Mouse (Mus musculus): ENCODE data around the gene Ccl25. TPM values are rescaled to one million over a fixed set of nuclear protein-coding genes. Genes with fewer than 3 reads are reported as not detected.
A peak's percentile ranks its signal among the peaks of the same experiment; 100 is the strongest.

Ccl25 gene
- polyA plus RNA-seq, 1 experiment, result 1.6 TPM

- Histone ChIP-seq H3K4me1 (ENCODE audit: control insufficient read depth, insufficient read depth, insufficient read length) (no peaks in the 10 kb centered on the region), H3K4me3 (ENCODE audit: extremely low read depth, insufficient read depth, insufficient read length) (no peak overlapping the region), H3K27ac (ENCODE audit: insufficient read depth, low read length) (no peak overlapping the region), H3K36me3 (ENCODE audit: control insufficient read depth, insufficient read depth, low read length) (no peaks in the 10 kb centered on the region), H3K27me3 (ENCODE audit: control insufficient read depth, insufficient read depth, low read length) (no peaks in the 10 kb centered on the region)
- no peak for TF ChIP-seq CTCF (IDR thresholded peaks at IDR 0.05; ENCODE audit: extremely low read depth, insufficient read depth, insufficient read length, insufficient replicate concordance)
- TF ChIP-seq POLR2A (IDR thresholded peaks at IDR 0.05; ENCODE audit: low read depth, low read length), result no peak
- 93% methylated on average over 3 of the region's 3 CpGs for WGBS
- DNase-seq (ENCODE audit: low read depth in 1 of 2, low spot score in 2 of 2), result no peak
Measured at GRCm38 (mm10) chr8:4366189-4366588, 41.2 kb downstream of the Ccl25 start.

GRCm38 (mm10) chr8:4367808-4368207, 42.8 kb downstream of the Ccl25 start:
- no peak overlapping the region for H3K4me3 ChIP-seq (ENCODE audit: extremely low read depth, insufficient read depth, insufficient read length)
- no peaks in the 10 kb centered on the region for H3K27me3 ChIP-seq (ENCODE audit: control insufficient read depth, insufficient read depth, low read length)
- TF ChIP-seq POLR2A (IDR thresholded peaks at IDR 0.05; ENCODE audit: low read depth, low read length) (no peak), CTCF (IDR thresholded peaks at IDR 0.05; ENCODE audit: extremely low read depth, insufficient read depth, insufficient read length, insufficient replicate concordance) (no peak)
- H3K36me3 ChIP-seq (ENCODE audit: control insufficient read depth, insufficient read depth, low read length), result no peaks in the 10 kb centered on the region
- DNase-seq (ENCODE audit: low read depth in 1 of 2, low spot score in 2 of 2), result no peak
- H3K4me1 ChIP-seq (ENCODE audit: control insufficient read depth, insufficient read depth, insufficient read length), result no peaks in the 10 kb centered on the region
- no peak overlapping the region for H3K27ac ChIP-seq (ENCODE audit: insufficient read depth, low read length)
- 86% methylated on average over 11 of the region's 11 CpGs for WGBS

- Histone ChIP-seq H3K4me1 (ENCODE audit: control insufficient read depth, insufficient read depth, insufficient read length) (no peaks in the 10 kb centered on the region), H3K4me3 (ENCODE audit: extremely low read depth, insufficient read depth, insufficient read length) (no peak overlapping the region), H3K27me3 (ENCODE audit: control insufficient read depth, insufficient read depth, low read length) (no peaks in the 10 kb centered on the region), H3K36me3 (ENCODE audit: control insufficient read depth, insufficient read depth, low read length) (no peaks in the 10 kb centered on the region), H3K27ac (ENCODE audit: insufficient read depth, low read length) (no peak overlapping the region)
- DNase-seq (ENCODE audit: low read depth in 1 of 2, low spot score in 2 of 2), result no peak
- 84% methylated on average over 4 of the region's 4 CpGs for WGBS
- TF ChIP-seq POLR2A (IDR thresholded peaks at IDR 0.05; ENCODE audit: low read depth, low read length) (no peak), CTCF (IDR thresholded peaks at IDR 0.05; ENCODE audit: extremely low read depth, insufficient read depth, insufficient read length, insufficient replicate concordance) (no peak)
Measured at GRCm38 (mm10) chr8:4368470-4368869, 43.5 kb downstream of the Ccl25 start.

- WGBS, result 40% methylated on average over 2 of the region's 2 CpGs
- Histone ChIP-seq H3K4me1 (ENCODE audit: control insufficient read depth, insufficient read depth, insufficient read length) (no peaks in the 10 kb centered on the region), H3K27me3 (ENCODE audit: control insufficient read depth, insufficient read depth, low read length) (no peaks in the 10 kb centered on the region), H3K4me3 (ENCODE audit: extremely low read depth, insufficient read depth, insufficient read length) (no peak overlapping the region), H3K36me3 (ENCODE audit: control insufficient read depth, insufficient read depth, low read length) (no peaks in the 10 kb centered on the region), H3K27ac (ENCODE audit: insufficient read depth, low read length) (no peak overlapping the region)
- peak; percentile 57; the same call in 1 of the 2 replicates for TF ChIP-seq CTCF (IDR thresholded peaks at IDR 0.05; ENCODE audit: extremely low read depth, insufficient read depth, insufficient read length, insufficient replicate concordance)
- TF ChIP-seq POLR2A (IDR thresholded peaks at IDR 0.05; ENCODE audit: low read depth, low read length), result no peak
- peak; percentile 47 to 48 for DNase-seq (ENCODE audit: low read depth in 1 of 2, low spot score in 2 of 2)
Measured at GRCm38 (mm10) chr8:4370078-4370477, 45.1 kb downstream of the Ccl25 start.

GRCm38 (mm10) chr8:4372657-4373056, 47.6 kb downstream of the Ccl25 start:
- H3K4me3 ChIP-seq (ENCODE audit: extremely low read depth, insufficient read depth, insufficient read length), result no peak overlapping the region
- DNase-seq (ENCODE audit: low read depth in 1 of 2, low spot score in 2 of 2), result no peak
- H3K27ac ChIP-seq (ENCODE audit: insufficient read depth, low read length), result no peak overlapping the region
- H3K27me3 ChIP-seq (ENCODE audit: control insufficient read depth, insufficient read depth, low read length), result no peaks in the 10 kb centered on the region
- no peaks in the 10 kb centered on the region for H3K36me3 ChIP-seq (ENCODE audit: control insufficient read depth, insufficient read depth, low read length)
- WGBS, result 81% methylated on average over 2 of the region's 2 CpGs
- H3K4me1 ChIP-seq (ENCODE audit: control insufficient read depth, insufficient read depth, insufficient read length), result no peaks in the 10 kb centered on the region
- TF ChIP-seq CTCF (IDR thresholded peaks at IDR 0.05; ENCODE audit: extremely low read depth, insufficient read depth, insufficient read length, insufficient replicate concordance) (no peak), POLR2A (IDR thresholded peaks at IDR 0.05; ENCODE audit: low read depth, low read length) (no peak)

DNA sequence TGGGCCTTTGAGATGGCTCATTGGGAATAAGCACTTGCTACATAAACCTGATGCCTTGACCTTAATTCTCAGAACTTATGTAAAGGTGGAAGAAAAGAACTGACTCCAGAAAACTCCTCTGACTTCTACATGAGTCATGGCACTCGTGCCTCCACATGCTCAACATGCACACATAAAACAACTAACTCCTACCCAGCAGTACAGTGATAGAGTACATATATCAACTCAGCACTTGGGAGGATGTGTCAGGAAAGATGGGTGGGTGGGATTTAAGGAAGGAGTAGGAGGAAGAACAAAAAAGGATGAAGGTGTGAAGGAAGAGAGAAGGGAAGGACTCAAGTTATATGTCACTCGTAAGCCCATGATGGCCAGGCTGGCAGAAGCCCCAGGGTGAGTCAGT, 76.4 kb downstream of the Ccl25 start:
- TF ChIP-seq POLR2A (IDR thresholded peaks at IDR 0.05; ENCODE audit: low read depth, low read length), result no peak
- no peak for TF ChIP-seq CTCF (IDR thresholded peaks at IDR 0.05; ENCODE audit: extremely low read depth, insufficient read depth, insufficient read length, insufficient replicate concordance)
- WGBS, result 80% methylated on average over 2 of the region's 2 CpGs
- no peak overlapping the region for H3K4me3 ChIP-seq (ENCODE audit: extremely low read depth, insufficient read depth, insufficient read length)
- H3K27ac ChIP-seq (ENCODE audit: insufficient read depth, low read length), result no peak overlapping the region
- H3K27me3 ChIP-seq (ENCODE audit: control insufficient read depth, insufficient read depth, low read length), result peaks cover 2% of the 10 kb centered on the region; the same call in 1 of the 2 replicates
- H3K4me1 ChIP-seq (ENCODE audit: control insufficient read depth, insufficient read depth, insufficient read length), result no peaks in the 10 kb centered on the region
- no peak for DNase-seq (ENCODE audit: low read depth in 1 of 2, low spot score in 2 of 2)
- H3K36me3 ChIP-seq (ENCODE audit: control insufficient read depth, insufficient read depth, low read length), result no peaks in the 10 kb centered on the region

DNA sequence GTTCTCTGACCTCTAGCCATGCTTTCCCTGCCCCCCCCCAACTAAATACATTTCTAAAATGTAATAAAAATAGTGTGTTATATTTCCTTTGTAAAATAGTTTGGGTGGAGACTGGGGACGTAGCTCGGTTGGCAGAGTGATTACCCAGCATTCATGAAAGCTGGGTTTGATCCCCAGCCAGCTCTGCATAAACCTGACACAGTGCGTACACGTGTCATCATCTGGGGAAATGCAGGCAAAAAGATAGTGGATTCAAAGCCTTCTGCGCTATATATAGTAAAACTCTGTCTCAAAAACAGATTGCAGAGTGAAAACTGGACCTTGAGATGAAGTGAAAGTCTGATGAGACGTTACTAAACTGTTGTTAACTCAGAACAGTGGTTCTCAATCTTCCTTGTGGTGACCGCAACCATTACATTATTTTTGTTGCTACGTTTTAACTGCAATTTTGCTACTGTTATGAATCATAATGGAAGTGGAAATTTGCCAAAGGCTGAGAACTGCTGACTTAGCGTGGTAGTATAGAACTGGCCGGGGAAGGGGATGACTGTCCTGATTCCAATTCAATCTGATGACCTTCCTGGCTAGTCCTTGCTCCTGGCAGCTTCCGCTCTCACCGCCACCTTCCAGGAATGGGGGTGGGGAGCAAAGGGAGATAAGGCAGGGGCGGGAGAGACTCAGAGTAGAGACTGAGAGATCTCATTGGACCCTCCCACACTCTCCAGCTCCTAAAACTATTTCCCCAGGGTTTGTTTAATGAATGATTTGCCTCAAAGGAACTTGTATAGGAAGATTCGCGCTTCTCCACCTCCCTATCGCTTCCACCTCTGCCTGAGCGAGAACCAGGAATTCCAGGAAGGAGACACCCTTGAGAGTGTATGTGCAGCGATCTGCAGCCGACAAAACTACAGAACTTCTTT, 79.2 kb downstream of the Ccl25 start:
- 49% methylated on average over 19 of the region's 19 CpGs for WGBS
- DNase-seq (ENCODE audit: low read depth in 1 of 2, low spot score in 2 of 2), result no peak
- TF ChIP-seq CTCF (IDR thresholded peaks at IDR 0.05; ENCODE audit: extremely low read depth, insufficient read depth, insufficient read length, insufficient replicate concordance), result no peak
- no peak for TF ChIP-seq POLR2A (IDR thresholded peaks at IDR 0.05; ENCODE audit: low read depth, low read length)

More for the DNA sequence above, 79.2 kb downstream of the Ccl25 start:
- Histone ChIP-seq H3K27ac (ENCODE audit: insufficient read depth, low read length) (no peak overlapping the region), H3K4me3 (ENCODE audit: extremely low read depth, insufficient read depth, insufficient read length) (no peak overlapping the region), H3K27me3 (ENCODE audit: control insufficient read depth, insufficient read depth, low read length) (peaks cover 2% of the 10 kb centered on the region; the same call in 1 of the 2 replicates), H3K4me1 (ENCODE audit: control insufficient read depth, insufficient read depth, insufficient read length) (no peaks in the 10 kb centered on the region), H3K36me3 (ENCODE audit: control insufficient read depth, insufficient read depth, low read length) (no peaks in the 10 kb centered on the region)
